Mouse (Mus musculus) heart, postnatal 36 days (tissue): ENCODE results near the gene Myo16. TPM values are rescaled to one million over a fixed set of nuclear protein-coding genes. Genes with fewer than 3 reads are reported as not detected.

Experiments
- DNase-seq, 2 experiments: peaks; one replicate each; pipeline ENCODE4 v3.0.0; 2021 to 2022
- intact Hi-C: fragments of 180-260 bp; cut with DNase I; formaldehyde crosslinking; loops from one replicate; pipeline ENCODE4 v1.15.1; 2025
- total RNA-seq, 2 experiments: library from RNA; stranded (reverse); gene quantifications; 2 replicates each; pipeline ENCODE4 v1.2.3; 2021

Gene Myo16
- total RNA-seq, 2 experiments from 2014 or later: 2.4 to 3.2 TPM

GRCm38 (mm10) chr8:10174841-10175680 lies 21.4 kb downstream of the Myo16 start:
- DNase-seq: no peak
- intact Hi-C loops: no loop called here

- DNase-seq: no peak
- intact Hi-C loops: no loop called here
Observed at GRCm38 (mm10) chr8:10175976-10176375, 22.3 kb downstream of the Myo16 start.

GRCm38 (mm10) chr8:10177131-10177530 lies 23.4 kb downstream of the Myo16 start:
- DNase-seq: no peak
- intact Hi-C loops: no loop called here

GRCm38 (mm10) chr8:10178986-10179385 lies 25.3 kb downstream of the Myo16 start:
- DNase-seq: no peak
- intact Hi-C loops: no loop called here

DNA sequence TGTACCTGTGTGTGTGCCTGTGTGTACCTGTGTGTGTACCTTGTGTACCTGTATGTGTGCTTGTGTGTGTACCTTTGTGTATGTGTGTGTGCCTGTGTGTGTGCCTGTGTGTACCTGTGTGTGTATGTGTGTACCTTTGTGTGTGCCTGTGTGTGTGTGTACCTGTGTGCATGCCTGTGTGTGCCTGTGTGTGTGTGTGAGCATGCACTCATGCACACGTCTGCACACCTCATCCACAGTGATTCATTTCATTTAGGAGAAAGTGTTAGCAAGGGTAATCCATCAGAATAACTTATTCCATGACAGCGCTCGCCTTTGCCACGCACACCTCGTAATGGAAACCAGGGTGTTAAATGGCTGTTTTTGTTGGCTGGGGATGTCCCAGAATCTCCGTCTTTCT lies 36.9 kb downstream of the Myo16 start:
- intact Hi-C loops: no loop called here
- no peak for DNase-seq

DNA sequence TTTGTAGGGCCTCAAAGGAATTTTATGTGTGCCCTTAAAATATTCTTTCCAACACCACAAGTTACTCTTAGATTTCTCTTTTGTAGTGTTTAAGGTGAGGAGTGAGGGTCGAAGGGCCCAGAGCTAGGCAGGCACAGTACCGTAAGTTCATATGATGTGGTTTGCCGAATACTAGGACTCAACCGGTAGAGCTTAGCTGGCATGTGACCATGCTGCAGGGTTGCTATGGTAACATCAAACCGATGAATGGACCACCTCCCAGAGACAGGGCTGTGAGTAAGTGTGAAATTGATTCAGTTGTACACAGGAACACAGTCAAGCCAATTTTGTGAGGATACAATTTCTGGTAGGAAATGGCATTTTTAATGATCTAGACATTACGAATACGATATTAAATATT lies 44.5 kb downstream of the Myo16 start:
- DNase-seq: no peak
- intact Hi-C loops: no loop called here

- intact Hi-C loops: no loop called here
- DNase-seq: no peak
Observed at GRCm38 (mm10) chr8:10199301-10199700, 45.6 kb downstream of the Myo16 start.

GRCm38 (mm10) chr8:10200042-10200441 lies 46.3 kb downstream of the Myo16 start:
- DNase-seq: no peak
- intact Hi-C loops: no loop called here

GRCm38 (mm10) chr8:10215023-10215422 lies 61.3 kb downstream of the Myo16 start:
- DNase-seq: no peak
- intact Hi-C loops: no loop called here

DNA sequence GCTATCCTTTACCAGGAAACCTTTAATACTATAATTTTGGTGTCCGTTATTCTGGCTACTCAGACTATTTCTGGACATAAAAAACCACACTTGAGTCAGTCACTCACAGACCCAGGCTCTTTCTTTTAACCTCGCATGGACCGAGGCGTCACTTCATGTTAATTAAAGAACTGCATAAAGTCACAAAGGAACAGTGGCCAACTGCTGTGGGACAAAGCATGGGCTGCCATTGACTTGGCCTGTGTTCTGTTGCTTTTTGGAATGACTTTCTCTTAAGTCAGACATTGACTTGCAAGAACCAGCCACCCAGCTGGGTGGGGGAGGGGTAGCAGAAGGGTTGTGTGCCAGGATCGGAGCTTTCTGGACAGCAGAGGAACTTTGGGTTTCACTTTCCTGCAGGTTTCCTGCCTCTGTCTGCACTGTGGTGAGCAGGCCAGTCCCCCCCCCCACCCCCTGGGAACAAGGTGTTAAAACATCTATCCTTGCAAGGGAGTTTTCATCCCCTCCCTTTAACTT lies 66.1 kb downstream of the Myo16 start:
- intact Hi-C loops: no loop called here
- no peak for DNase-seq

- no peak for DNase-seq
- intact Hi-C loops: no loop called here
Observed at GRCm38 (mm10) chr8:10222770-10223169, 69.1 kb downstream of the Myo16 start.

- DNase-seq: no peak
- intact Hi-C loops: no loop called here
Observed at GRCm38 (mm10) chr8:10223528-10224194, 70.0 kb downstream of the Myo16 start.

DNA sequence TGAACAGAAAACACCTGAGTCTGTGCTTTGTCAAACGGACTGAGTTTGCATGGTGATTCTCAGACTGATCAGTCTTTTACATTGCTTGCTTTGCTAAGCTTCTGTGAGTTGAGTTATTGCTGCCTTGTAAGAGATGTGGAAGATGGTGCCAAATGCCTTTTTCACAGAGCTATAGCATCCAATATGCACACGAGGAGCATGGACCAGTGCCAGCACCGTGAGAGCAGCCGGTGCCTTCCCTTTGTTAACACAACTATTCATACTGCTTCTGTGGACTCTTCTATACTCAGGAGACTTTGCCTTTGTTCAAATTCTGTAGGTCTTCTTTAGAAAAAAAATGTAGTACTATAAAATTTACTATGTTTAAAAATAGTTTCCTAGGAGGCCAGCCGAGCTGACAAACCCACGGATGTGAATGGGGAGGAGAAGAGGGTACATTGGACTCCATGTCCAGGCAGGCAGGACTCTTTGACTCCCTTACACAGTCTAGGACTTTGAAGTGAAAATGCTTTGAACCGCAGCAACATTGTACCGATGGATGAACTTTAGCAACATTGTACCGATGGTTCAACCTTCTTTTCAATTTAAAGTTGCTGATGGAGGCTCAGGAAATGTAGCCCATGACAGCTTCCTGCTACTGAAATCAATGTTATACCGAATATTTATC lies 70.7 kb downstream of the Myo16 start:
- intact Hi-C loops: no loop called here
- DNase-seq: no peak

DNA sequence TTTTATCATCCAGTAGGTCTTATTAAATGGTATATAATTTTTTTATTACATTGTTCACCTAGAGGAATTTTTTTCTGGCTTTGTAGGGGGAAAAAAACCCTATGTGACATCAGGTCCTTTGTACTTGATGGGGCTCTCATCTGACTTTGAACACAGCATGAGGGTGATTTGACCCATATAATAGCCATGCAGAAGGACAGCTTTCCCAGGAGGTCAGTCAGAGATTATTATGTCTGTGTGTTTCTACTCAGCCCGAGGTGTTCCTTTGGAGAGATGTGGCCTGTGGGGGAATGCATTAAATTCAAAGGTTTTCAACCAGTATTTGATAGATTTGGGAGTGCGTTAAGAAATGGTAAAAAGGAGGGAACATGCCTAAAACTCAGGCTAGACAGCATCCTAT lies 71.3 kb downstream of the Myo16 start:
- intact Hi-C loops: no loop called here
- no peak for DNase-seq

- intact Hi-C loops: loop anchor here (1.0 to 5.0 kb wide), 3 partner anchors 171 to 254 kb away; partner anchors contain the start of genes Abhd13 and Lig4
- peak; percentile 4 to 8 for DNase-seq
Observed at GRCm38 (mm10) chr8:10230746-10231369, 77.1 kb downstream of the Myo16 start.

DNA sequence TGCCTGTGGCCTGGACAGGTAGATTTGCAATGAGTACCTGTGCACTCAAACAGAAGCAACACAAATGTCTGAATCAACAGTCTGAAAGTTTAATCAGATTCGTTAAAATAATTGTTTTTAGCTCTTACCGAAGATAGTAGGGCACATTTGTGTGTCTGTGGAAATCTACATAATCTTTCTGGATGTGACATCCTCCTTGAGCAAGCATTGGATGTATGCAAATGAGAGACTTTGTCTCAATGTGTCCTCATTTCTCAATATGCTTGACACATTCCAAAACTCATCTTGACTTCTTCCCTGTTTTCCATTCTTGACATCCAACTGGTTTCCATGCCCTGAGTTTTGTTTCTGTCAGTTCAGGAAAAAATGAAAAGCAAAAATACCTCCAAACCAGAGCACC lies 80.8 kb downstream of the Myo16 start:
- intact Hi-C loops: loop anchor here (5.0 kb wide), 2 partner anchors 187 to 257 kb away; partner anchors contain the start of genes Abhd13 and Lig4

DNA sequence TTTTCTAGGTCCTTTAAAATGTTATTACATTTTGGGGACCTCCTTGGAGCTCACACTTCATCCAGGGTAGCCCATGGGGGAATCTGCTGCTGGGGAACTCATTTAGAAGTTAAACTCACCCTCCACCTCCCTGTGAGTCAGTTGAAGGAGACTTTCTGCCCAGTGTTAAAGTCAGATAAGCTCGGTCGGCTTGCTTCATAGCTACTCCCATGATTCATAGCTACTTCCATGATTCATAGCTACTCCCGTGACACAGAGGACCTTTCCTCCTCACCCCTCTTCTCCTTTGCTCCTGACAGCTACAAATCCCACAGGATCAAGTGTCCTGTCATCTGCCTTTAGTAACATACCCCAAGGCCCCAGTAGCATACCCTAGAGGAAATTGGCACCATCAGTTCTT lies 89.6 kb downstream of the Myo16 start:
- intact Hi-C loops: no loop called here
- DNase-seq: no peak

More for the DNA sequence above, 80.8 kb downstream of the Myo16 start:
- DNase-seq: no peak

GRCm38 (mm10) chr8:10249156-10249555 lies 95.4 kb downstream of the Myo16 start:
- no peak for DNase-seq
- intact Hi-C loops: no loop called here

DNA sequence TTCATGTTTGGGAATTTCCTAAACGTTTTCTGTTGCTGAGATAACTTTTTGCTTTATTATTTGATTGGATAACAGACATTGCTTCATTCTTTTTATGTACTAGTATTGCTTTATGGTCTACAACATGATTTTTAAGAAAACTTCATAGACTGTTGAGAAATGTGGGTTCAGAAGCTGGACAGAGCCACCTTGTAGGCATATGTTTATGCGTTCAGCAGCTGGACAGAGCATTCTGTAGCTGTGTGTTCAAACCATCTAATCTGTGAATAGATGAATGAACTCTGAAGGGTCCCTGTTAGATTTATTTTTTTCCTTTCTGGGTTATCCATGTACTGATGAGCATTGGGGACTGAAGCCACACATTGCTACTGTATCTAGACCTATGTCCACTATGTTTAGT lies 102.0 kb downstream of the Myo16 start:
- DNase-seq: no peak
- intact Hi-C loops: no loop called here

- intact Hi-C loops: no loop called here
- no peak for DNase-seq
Observed at GRCm38 (mm10) chr8:10256563-10256962, 102.9 kb downstream of the Myo16 start.

- no peak for DNase-seq
- intact Hi-C loops: no loop called here
Observed at GRCm38 (mm10) chr8:10270094-10270493, 116.4 kb downstream of the Myo16 start.
